Mouse (Mus musculus) megakaryocyte, adult 5-6 weeks (primary cell): ENCODE data around the gene Baiap2l2. TPM values are rescaled to one million over a fixed set of nuclear protein-coding genes. Genes with fewer than 3 reads are reported as not detected.
A peak's percentile ranks its signal among the peaks of the same experiment; 100 is the strongest.
"Not testable (repeated sequence)": the region's sequence is repeated elsewhere in the genome, so short reads cannot be mapped to it uniquely, and the experiment has no call there.

Experiments used
- ATAC-seq: 2 replicates; pipeline ENCODE4 v1.8.0; 2016; ENCODE audit warnings: mild to moderate bottlenecking, inconsistent platforms; ENCODE audit not compliant: poor library complexity, severe bottlenecking
- total RNA-seq, 2 experiments: library from RNA; stranded (forward) in 1 of 2; stranded (reverse) in 1 of 2; fragments of 153-499, 151-499 nt in 1 of 2; fragments of 221-1000, 200-1000 nt in 1 of 2; gene quantifications; 2 replicates each; pipeline versions ENCODE4 v1.2.3 to v1.2.4; 2015 to 2017

Gene Baiap2l2
- total RNA-seq, 2 experiments from 2014 or later = not detected

GRCm38 (mm10) chr15:79262786-79263309 lies 22.5 kb downstream of the Baiap2l2 start:
- ATAC-seq = no peak

- ATAC-seq = no peak
These were observed 23.0 kb downstream of the Baiap2l2 start for GRCm38 (mm10) chr15:79262375-79262774.

- ATAC-seq = no peak
These were observed 23.6 kb downstream of the Baiap2l2 start for GRCm38 (mm10) chr15:79261757-79262156.

DNA sequence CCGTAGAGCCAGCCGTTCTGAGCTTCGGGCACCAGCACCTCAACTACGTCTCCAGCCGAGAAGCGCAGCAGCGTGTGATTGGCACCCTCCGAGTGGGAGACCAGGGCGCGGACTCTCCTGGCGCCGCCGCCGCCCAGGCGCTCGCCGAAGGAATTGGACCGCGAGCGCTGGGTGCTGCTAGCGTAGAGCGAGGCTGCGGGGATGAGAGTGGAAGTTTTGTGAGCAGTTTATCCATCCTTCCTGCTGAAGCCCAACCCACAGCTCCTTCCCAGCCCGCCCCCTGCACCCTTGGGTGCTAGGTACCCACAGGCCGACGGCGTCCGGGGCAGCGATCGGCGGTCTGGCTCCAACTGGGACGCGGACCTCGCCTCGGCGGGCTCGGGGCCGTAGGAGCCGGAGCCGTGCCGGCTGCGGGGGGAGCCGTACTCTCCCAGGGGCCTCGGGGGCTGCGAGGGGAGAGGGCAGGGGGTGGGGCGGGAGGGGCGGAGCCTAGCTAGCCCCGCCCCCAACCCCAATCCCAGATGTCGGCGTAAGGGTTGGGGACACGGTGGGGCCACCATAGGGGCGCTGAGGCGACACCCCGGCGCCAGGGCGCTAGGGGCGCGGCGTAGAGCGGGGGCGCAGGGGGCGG lies 24.1 kb downstream of the Baiap2l2 start:
- ATAC-seq = no peak

- ATAC-seq = no peak
These were observed 26.8 kb downstream of the Baiap2l2 start for GRCm38 (mm10) chr15:79258521-79258920.

- ATAC-seq = no peak
These were observed 30.7 kb downstream of the Baiap2l2 start, which contains the start of gene Slc16a8 for GRCm38 (mm10) chr15:79254661-79255060. Gene Slc16a8, minus strand, starts transcription at chr15:79254761.

DNA sequence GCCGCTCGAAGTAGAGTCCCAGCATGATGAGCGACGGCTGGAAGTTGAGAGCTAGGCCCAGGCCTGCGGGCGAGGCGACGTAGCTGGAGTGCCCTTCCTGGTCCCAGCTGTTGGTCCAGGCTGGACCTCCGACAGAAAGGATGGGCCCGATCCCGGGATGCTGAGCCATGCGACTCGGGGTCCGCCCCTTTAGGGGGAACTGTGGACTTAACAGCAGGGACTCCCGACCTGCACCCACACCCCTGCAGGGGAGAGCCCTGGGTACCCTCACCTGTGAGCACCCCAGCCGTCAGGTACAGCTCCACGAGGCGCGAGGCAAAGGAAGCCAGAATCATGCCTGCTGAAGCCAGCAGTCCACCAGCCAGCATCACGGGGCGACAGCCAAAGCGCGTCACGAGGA lies 32.8 kb downstream of the Baiap2l2 start:
- no peak for ATAC-seq

DNA sequence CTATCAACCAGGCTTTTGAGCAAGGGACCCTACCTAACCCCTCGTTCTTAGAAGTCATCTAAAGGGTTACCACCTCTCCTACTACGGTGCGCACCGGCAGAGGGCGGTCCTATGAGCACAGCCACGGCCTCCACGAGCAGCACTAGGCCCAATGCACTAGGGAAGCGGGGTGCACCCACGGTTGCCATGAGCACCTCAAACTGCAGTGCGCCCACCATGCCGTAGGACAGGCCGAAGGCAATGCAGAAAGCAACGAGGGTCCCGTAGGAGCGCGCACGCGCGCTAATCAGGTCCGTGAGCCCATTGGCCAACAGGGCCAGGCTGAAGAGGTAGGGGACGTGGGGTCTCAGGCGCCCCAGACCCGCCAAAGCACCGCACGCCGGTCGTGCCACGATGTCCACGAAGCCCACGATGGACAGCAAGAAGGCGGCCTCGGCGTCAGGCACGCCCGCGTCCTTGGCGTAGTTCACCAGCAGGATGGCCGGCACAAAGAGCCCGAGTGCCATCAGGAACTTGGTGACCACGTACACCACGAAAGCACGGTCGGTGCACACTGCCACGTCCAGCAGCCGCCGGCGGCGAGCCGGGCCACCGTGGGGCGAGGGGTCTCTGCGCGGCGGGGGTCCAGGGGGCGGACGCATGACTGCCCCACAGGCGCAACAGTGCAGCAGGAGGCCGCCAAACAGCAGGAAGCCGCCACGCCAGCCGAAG lies 33.4 kb downstream of the Baiap2l2 start:
- ATAC-seq = no peak

DNA sequence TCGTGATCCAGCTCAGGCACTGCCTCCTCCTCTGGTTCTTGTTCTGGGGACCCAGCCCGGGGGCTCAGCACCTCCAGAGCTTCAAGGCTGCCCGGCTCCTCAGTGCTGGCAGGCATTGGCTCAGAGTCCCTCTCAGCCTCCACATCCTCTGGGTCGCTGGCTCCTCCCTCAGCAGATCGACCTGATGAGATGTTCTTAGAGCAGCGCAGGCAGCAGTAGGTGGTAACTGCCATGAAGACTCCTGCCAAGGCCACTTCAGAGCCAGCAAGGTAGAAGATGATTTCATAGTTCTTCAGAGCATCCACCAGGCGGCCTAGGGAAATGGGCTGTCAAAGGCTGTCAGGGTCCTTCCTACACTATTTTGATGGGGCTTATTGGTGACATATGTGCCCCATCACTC lies 34.2 kb downstream of the Baiap2l2 start:
- ATAC-seq = no peak

- no peak for ATAC-seq
These were observed 35.1 kb downstream of the Baiap2l2 start for GRCm38 (mm10) chr15:79250236-79250635.

GRCm38 (mm10) chr15:79245321-79245720 lies 40.0 kb downstream of the Baiap2l2 start:
- no peak for ATAC-seq

- no peak for ATAC-seq
These were observed 41.1 kb downstream of the Baiap2l2 start for GRCm38 (mm10) chr15:79244071-79244893.

- peak; percentile 100 for ATAC-seq
These were observed 41.9 kb downstream of the Baiap2l2 start for GRCm38 (mm10) chr15:79243234-79244042.

DNA sequence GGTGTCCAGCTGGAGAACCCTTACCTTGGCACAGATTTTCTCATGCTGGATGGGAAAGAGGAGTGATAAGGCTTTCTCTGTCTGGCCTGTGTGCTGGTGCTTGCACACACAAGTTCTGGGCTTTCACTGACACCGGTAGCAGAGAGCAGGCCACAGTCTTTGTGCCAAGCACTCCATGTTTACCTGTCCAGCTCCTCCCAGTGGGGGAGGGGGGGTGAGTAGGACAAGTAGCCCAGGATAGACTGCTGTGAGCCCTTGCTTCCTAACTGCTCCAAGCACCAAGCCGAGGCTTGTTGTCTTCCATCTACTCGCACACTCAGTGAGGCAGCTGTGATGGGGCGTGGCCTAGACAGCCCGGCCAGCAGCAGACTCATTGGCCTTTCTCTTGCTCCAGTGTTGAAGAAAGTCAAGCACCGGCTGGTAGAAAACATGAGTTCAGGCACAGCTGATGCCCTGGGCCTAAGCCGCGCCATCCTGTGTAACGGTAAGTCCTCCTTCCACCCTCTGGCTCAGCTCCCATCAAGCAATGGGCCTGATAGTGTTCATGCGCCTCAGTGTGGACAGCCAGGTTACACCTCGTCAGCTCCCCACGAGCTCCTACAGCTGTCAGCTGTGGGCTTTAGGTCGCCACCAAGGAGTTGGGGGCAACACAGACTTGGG lies 42.6 kb downstream of the Baiap2l2 start:
- ATAC-seq = no peak

DNA sequence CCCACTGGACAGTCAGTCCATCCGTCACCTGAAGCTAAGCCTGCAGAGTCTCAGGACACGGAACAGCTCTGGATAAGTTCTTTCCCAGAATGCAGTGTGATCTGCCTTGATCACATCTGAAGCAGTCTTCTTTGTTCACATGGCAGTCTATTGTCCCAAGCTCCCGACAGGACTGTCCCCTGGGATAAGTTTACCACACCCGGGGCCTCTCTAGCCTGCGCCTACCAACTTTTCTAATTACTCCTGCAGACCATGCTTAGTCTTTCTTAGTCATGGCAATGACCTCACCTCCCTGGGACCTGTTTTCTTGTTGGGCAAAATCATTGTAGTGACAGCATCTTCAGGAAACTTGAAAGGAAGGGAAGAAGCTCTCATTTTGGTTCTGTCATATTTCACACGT lies 47.3 kb downstream of the Baiap2l2 start:
- ATAC-seq = no peak

DNA sequence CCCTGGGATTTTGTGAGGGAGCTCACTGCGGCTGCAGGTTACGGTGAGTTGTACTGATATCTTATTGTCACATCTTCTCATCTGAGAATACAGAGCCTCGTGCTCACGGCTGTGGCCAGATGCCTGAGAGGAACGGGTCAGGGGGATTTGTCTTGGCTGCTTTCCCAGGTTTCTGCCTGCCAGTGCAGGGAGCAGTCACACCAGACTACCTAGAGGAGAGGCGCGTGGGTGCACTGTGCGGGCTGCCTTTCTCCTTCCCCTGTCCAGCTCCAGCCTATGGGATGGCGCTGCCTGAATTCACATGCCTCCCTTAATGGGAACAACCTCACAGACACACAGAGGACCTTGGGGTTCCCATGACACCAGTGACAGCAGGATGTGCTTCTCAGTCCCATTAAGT lies 50.1 kb downstream of the Baiap2l2 start:
- no peak for ATAC-seq

DNA sequence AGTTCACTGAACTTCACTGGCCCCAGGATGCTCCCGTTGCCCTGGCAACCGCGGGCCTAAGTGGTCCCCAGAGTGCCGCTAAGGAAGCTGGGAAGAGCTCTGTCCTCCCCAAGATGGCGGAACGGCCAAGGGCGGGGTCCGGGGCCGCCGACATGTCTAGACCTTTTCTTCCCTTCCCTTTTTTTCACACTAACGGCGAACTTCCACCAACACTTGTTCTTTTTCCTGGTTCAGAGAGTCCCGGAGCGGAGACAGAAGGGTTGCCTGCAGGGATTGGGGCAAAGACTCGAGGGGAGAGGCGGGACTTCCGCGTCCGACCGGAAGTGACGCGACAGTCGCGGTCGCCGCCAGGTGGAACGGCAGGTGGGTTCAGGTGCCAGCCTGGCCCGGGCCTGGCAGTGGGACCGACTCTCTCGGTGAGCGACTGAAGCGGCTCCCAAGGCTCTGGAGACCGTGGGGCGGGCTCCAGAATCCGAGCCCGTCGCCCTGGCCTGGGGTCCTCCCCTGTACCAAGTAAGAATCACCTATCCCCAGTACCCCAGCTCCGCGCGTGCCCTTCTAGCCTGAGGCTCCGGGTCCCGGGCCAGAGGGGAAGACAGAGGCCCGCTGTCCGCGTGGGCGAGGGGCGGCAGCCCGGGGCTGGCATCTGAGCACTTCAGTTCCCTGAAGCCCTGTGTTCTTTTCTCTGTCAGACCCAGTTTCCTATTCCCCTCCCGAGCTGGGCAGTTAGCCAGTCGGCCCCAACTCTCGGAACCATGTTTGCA lies 56.1 kb downstream of the Baiap2l2 start, which contains the start of the genes Pick1 and Gm49486:
Gene Pick1, plus strand, starts transcription at position 116 of the 764 bp plus-strand sequence.
Gene Gm49486, plus strand, starts transcription at position 334 of the 764 bp plus-strand sequence.
- ATAC-seq = peak; percentile 90

GRCm38 (mm10) chr15:79225780-79226179 lies 59.6 kb downstream of the Baiap2l2 start:
- not testable (repeated sequence) for ATAC-seq

DNA sequence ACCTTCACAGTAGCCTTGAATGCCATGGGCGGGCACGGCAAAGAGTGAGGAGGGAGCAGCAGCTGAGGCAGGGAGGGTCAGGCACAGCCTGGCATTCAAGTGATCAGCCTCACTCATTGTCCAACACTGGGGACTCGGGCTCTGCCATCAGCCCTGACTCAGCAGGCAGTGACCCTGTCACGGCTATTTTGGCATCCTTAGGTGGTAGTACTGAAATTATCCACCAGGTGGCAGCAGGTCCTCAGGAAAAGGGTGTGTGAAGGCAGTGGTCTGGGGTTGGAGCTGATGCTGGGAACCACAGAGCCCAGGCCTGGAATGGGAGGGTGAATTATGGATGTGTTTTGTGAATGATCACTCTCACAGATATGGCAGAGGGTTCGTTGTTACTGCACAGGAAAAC lies 60.7 kb downstream of the Baiap2l2 start:
- peak; percentile 78 for ATAC-seq
